Mouse (Mus musculus): ENCODE measurements at regions not wholly inside any gene's neighbourhood (a gene's known extent, or its start where the extent isn't known, plus 50 kb on each side); places are given as distances from the start of the nearest gene placed in this dataset.

- H3K4me3 ChIP-seq (ENCODE audit: insufficient read depth in 1 of 2, low read depth in 1 of 2, low read length in 2 of 2, poor library complexity in 1 of 2, severe bottlenecking in 1 of 2) = no peak overlapping the region
- no peak for DNase-seq (ENCODE audit: low read depth, low spot score)
- no peak overlapping the region for H3K27ac ChIP-seq (ENCODE audit: insufficient read depth, low read depth, low read length, poor library complexity, severe bottlenecking)
- in situ Hi-C loops (cut with MboI; ENCODE audit: low sequenced_read_pairs in 2 of 2, unreplicated experiment in 2 of 2) = no loop called here
- no peaks in the 10 kb centered on the region for H3K4me1 ChIP-seq (ENCODE audit: control insufficient read depth in 2 of 2, insufficient read depth in 2 of 2, low read length in 2 of 2, poor library complexity in 1 of 2)
- no peaks in the 10 kb centered on the region for H3K9me3 ChIP-seq (ENCODE audit: control insufficient read depth, insufficient read depth, low read depth, low read length)
- no peak for TF ChIP-seq HCFC1 (IDR thresholded peaks at IDR 0.05; ENCODE audit: borderline replicate concordance, insufficient read depth, low read length)
- no peak for TF ChIP-seq MAFK (IDR thresholded peaks at IDR 0.05; ENCODE audit: insufficient read depth, low read depth, low read length)
- TF ChIP-seq ZNF384 (IDR thresholded peaks at IDR 0.05; ENCODE audit: low read depth, low read length) = no peak
- TF ChIP-seq CHD2 (IDR thresholded peaks at IDR 0.05; ENCODE audit: low read depth, low read length) = no peak
- no peak for TF ChIP-seq ZC3H11A (IDR thresholded peaks at IDR 0.05; ENCODE audit: borderline replicate concordance, low read depth, low read length)
- H3K36me3 ChIP-seq (ENCODE audit: control insufficient read depth, insufficient read depth, low read length, poor library complexity, severe bottlenecking) = no peaks in the 10 kb centered on the region
- no peak overlapping the region for H3K9ac ChIP-seq (ENCODE audit: insufficient read depth, low read depth, low read length, poor library complexity, severe bottlenecking)
Observed at GRCm38 (mm10) chr15:56979353-56979752, 498.1 kb downstream of the Slc22a22 start.

DNA sequence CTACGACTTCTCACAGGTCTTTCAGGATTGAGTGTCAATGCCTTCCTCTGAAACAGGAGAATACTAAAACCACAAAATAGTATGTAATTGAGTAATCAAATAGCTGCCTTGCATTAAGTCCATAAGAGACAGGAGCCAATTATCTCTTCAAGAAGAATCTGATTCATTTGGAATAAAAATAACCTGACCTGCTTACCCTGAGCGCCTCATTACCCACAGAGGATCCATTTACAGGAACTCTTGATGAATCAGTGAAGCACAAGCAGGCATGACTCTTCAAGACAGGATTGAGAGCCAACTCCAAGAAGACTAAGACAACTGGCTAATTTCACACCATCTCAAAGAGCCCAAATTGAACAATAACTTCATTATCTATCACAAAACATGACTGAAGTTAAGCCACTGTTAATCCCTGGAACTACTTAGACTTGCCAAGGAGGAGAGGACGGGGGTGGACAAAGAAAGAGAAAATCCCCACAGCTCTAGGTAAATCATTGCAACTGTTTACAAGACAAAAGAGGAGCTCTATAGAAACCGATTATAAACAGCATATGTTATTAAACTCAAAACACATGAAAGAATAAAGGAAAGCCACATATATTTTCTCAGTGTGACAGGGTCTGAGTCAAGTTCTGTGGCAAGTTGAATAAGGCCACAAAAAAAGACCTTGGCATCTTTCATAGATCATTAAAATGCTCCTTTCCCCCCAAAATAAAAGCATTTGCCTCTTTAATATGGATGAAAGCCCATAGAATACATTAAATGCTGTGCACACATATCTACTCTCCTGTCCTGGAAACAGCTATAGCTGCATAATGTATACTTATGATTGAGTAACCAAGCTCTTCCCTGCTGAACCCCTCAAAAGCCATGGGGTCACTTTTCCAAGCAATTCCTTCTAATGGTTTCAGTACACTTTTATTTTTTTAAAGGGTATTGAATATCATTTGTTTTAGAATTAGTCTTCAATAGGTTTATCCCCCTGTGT is 501.7 kb downstream of the Slc22a22 start:
- Histone ChIP-seq H3K4me1 (ENCODE audit: control insufficient read depth in 2 of 2, insufficient read depth in 2 of 2, low read length in 2 of 2, poor library complexity in 1 of 2) (no peaks in the 10 kb centered on the region), H3K27ac (ENCODE audit: insufficient read depth, low read depth, low read length, poor library complexity, severe bottlenecking) (no peak overlapping the region), H3K9me3 (ENCODE audit: control insufficient read depth, insufficient read depth, low read depth, low read length) (no peaks in the 10 kb centered on the region), H3K36me3 (ENCODE audit: control insufficient read depth, insufficient read depth, low read length, poor library complexity, severe bottlenecking) (no peaks in the 10 kb centered on the region), H3K9ac (ENCODE audit: insufficient read depth, low read depth, low read length, poor library complexity, severe bottlenecking) (no peak overlapping the region), H3K4me3 (ENCODE audit: insufficient read depth in 1 of 2, low read depth in 1 of 2, low read length in 2 of 2, poor library complexity in 1 of 2, severe bottlenecking in 1 of 2) (no peak overlapping the region)
- TF ChIP-seq ZNF384 (IDR thresholded peaks at IDR 0.05; ENCODE audit: low read depth, low read length) = no peak
- no peak for TF ChIP-seq CHD2 (IDR thresholded peaks at IDR 0.05; ENCODE audit: low read depth, low read length)
- no peak for TF ChIP-seq ZC3H11A (IDR thresholded peaks at IDR 0.05; ENCODE audit: borderline replicate concordance, low read depth, low read length)
- TF ChIP-seq MAFK (IDR thresholded peaks at IDR 0.05; ENCODE audit: insufficient read depth, low read depth, low read length) = no peak
- no peak for TF ChIP-seq HCFC1 (IDR thresholded peaks at IDR 0.05; ENCODE audit: borderline replicate concordance, insufficient read depth, low read length)
- in situ Hi-C loops (cut with MboI; ENCODE audit: low sequenced_read_pairs in 2 of 2, unreplicated experiment in 2 of 2) = no loop called here
- DNase-seq (ENCODE audit: low read depth, low spot score) = no peak

DNA sequence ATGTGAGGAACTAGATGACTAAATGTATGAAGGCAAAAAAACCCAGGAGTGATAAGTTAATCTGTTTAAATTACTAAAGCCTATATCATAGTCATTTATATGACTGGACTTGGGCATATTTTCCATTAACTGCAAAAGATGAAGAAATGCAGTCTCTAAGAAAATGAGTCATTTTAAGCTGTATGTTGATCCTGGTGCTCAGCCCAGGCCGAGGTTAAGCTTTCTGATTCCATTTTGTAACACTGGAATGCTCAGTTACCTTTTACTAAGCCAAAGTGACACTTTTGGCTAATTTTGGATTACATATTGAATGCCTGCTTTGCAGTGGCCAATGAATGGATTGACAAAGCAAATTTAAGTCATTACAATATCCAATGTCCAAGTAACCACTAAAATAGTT is 507.3 kb downstream of the Slc22a22 start:
- no peak for DNase-seq (ENCODE audit: low read depth, low spot score)

DNA sequence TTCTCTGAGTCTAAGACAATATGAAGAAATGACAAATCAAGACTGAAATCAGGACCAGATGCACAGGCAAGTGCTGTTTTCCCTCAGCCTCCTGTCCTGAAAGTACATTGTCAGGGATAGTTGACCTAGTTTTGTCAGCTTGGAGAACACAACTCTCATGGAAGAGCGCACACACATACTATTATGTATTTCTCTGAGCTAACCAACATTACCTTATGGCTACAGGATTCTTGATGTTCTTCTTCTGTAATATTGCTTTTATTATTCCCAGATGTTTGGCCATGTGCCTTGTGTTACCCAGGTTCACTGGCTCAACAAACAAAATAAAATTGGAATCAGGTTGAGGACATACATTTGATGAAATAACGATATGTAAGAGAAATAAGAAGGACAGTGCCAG is 521.1 kb downstream of the Slc22a22 start:
- in situ Hi-C loops (cut with MboI; ENCODE audit: low sequenced_read_pairs in 2 of 2, unreplicated experiment in 2 of 2) = no loop called here
- H3K4me1 ChIP-seq (ENCODE audit: control insufficient read depth in 2 of 2, insufficient read depth in 2 of 2, low read length in 2 of 2, poor library complexity in 1 of 2) = no peaks in the 10 kb centered on the region
- H3K4me3 ChIP-seq (ENCODE audit: insufficient read depth in 1 of 2, low read depth in 1 of 2, low read length in 2 of 2, poor library complexity in 1 of 2, severe bottlenecking in 1 of 2) = no peak overlapping the region
- H3K9me3 ChIP-seq (ENCODE audit: control insufficient read depth, insufficient read depth, low read depth, low read length) = no peaks in the 10 kb centered on the region
- no peak for DNase-seq (ENCODE audit: low read depth, low spot score)
- TF ChIP-seq CHD2 (IDR thresholded peaks at IDR 0.05; ENCODE audit: low read depth, low read length) (no peak), HCFC1 (IDR thresholded peaks at IDR 0.05; ENCODE audit: borderline replicate concordance, insufficient read depth, low read length) (no peak), MAFK (IDR thresholded peaks at IDR 0.05; ENCODE audit: insufficient read depth, low read depth, low read length) (no peak)
- H3K27ac ChIP-seq (ENCODE audit: insufficient read depth, low read depth, low read length, poor library complexity, severe bottlenecking) = no peak overlapping the region
- no peak overlapping the region for H3K9ac ChIP-seq (ENCODE audit: insufficient read depth, low read depth, low read length, poor library complexity, severe bottlenecking)
- no peaks in the 10 kb centered on the region for H3K36me3 ChIP-seq (ENCODE audit: control insufficient read depth, insufficient read depth, low read length, poor library complexity, severe bottlenecking)

More for the DNA sequence above, 507.3 kb downstream of the Slc22a22 start:
- no peak overlapping the region for H3K27ac ChIP-seq (ENCODE audit: insufficient read depth, low read depth, low read length, poor library complexity, severe bottlenecking)
- H3K9ac ChIP-seq (ENCODE audit: insufficient read depth, low read depth, low read length, poor library complexity, severe bottlenecking) = no peak overlapping the region
- no peaks in the 10 kb centered on the region for H3K9me3 ChIP-seq (ENCODE audit: control insufficient read depth, insufficient read depth, low read depth, low read length)
- in situ Hi-C loops (cut with MboI; ENCODE audit: low sequenced_read_pairs in 2 of 2, unreplicated experiment in 2 of 2) = no loop called here
- no peaks in the 10 kb centered on the region for H3K4me1 ChIP-seq (ENCODE audit: control insufficient read depth in 2 of 2, insufficient read depth in 2 of 2, low read length in 2 of 2, poor library complexity in 1 of 2)
- no peaks in the 10 kb centered on the region for H3K36me3 ChIP-seq (ENCODE audit: control insufficient read depth, insufficient read depth, low read length, poor library complexity, severe bottlenecking)
- no peak for TF ChIP-seq CHD2 (IDR thresholded peaks at IDR 0.05; ENCODE audit: low read depth, low read length)
- no peak for TF ChIP-seq HCFC1 (IDR thresholded peaks at IDR 0.05; ENCODE audit: borderline replicate concordance, insufficient read depth, low read length)
- TF ChIP-seq ZNF384 (IDR thresholded peaks at IDR 0.05; ENCODE audit: low read depth, low read length) = no peak
- no peak for TF ChIP-seq ZC3H11A (IDR thresholded peaks at IDR 0.05; ENCODE audit: borderline replicate concordance, low read depth, low read length)
- no peak for TF ChIP-seq MAFK (IDR thresholded peaks at IDR 0.05; ENCODE audit: insufficient read depth, low read depth, low read length)
- H3K4me3 ChIP-seq (ENCODE audit: insufficient read depth in 1 of 2, low read depth in 1 of 2, low read length in 2 of 2, poor library complexity in 1 of 2, severe bottlenecking in 1 of 2) = no peak overlapping the region

All from ES-E14 (cell line).